Mouse (Mus musculus) liver, postnatal 0 days (tissue): ENCODE measurements at regions not wholly inside any gene's neighbourhood (a gene's known extent, or its start where the extent isn't known, plus 50 kb on each side); places are given as distances from the start of the nearest gene placed in this dataset.

Experiments
- CTCF ChIP-seq: sonication (generic); IDR thresholded peaks from 2 replicates; pipeline ENCODE4 v1.5.1; 2016; ENCODE audit warnings: antibody characterized with exemption, low read depth
- EP300 ChIP-seq: IDR thresholded peaks from 2 replicates; pipeline ENCODE4 v1.6.1; 2016; ENCODE audit warnings: antibody characterized with exemption, low read depth, mild to moderate bottlenecking

GRCm38 (mm10) chr9:94361877-94362697, 175.8 kb downstream of the 1190002N15Rik start:
- TF ChIP-seq CTCF, result no peak
- no peak for TF ChIP-seq EP300
